Mouse (Mus musculus): ENCODE results near the gene Ankrd63.

DNA sequence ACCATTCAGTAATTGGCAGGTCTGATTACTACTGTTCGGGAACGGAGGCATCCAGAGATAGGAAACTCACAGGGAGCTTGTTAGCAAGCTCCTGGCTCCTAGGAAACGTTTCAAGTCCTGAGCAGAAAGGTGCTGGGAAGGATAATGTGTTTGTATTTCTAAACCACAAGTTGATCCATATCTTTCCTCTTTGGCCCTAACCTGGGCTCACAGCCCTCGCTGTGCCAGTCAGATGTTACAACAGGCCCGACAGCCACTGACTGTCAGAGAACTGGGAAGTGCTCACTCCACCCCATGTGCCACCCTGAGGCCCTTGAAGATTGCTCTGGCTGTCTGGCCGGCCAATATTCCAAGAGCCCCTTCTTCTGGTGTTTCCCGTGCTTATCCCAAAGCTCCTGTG, 29.3 kb downstream of the Ankrd63 start:
- TF ChIP-seq EP300 (IDR thresholded peaks at IDR 0.05; ENCODE audit: low read depth) (no peak), CTCF (IDR thresholded peaks at IDR 0.05; ENCODE audit: low read depth) (no peak)
